Mouse (Mus musculus) ES-Bruce4 (cell line): ENCODE results near the gene Camta1.

Experiments
- CTCF ChIP-seq: IDR thresholded peaks from one replicate; pipeline ENCODE4 v1.8.1; 2011; ENCODE audit warnings: low read depth, low read length
- EP300 ChIP-seq: IDR thresholded peaks from 2 replicates; pipeline ENCODE4 v1.6.1; 2011; ENCODE audit warnings: low read depth, low read length; ENCODE audit not compliant: insufficient read depth
- POLR2A ChIP-seq: IDR thresholded peaks from one replicate; pipeline ENCODE4 v1.8.1; 2011; ENCODE audit warnings: low read length; ENCODE audit not compliant: insufficient read depth

GRCm38 (mm10) chr4:151833940-151834449 lies 27.7 kb downstream of the Camta1 start:
- TF ChIP-seq POLR2A (no peak), CTCF (no peak), EP300 (no peak)
